Mouse (Mus musculus): Measurements from ENCODE around the gene Slc24a3. TPM values are rescaled to one million over a fixed set of nuclear protein-coding genes. Genes with fewer than 3 reads are reported as not detected.

Gene Slc24a3
- polyA plus RNA-seq, 1 experiment from 2014 or later = 6.1 TPM

DNA sequence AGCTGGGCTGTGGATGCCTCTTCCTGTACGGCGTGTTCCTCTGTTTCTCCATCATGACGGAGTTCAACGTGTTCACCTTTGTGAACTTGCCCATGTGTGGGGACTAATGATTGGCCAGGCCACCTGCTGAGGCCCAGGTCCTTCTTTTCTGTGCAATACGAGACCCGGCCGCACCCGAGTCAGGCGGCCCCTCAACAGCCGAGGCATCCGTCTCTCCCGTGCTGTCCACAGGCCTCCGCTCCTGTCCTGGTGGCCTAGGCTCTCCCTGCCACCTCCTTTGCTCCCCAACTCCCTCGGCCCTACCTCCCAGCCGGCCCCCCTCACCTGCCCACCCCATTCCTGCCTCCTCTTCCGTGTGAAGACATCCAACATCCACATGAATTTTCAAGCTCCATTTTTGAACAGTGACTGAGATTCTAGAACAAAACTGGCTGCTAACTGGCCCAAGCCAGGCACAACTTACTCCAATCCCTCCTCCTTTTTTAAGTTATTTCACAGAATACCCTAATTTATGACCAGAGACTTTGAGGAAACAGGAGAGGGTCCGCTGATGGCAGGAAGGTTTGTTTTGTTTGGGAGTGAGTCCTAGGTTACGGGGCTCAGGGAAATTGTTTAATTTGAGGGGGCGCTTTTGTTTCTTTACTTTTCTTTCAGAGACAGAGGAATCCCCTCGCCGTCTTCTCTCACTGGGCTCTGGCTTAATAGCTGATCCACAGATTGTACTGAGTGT, 472.9 kb downstream of the Slc24a3 start:
- Histone ChIP-seq H3K9ac (no peak overlapping the region), H3K9me3 (no peaks in the 10 kb centered on the region), H3K36me3 (no peaks in the 10 kb centered on the region), H3K4me3 (no peak overlapping the region), H3K27ac (no peak overlapping the region), H3K4me2 (no peak overlapping the region), H3K27me3 (no peaks in the 10 kb centered on the region), H3K4me1 (replicated peaks) (0 out of 2 replicates have a peak, but pooled peaks cover 4% of the 10 kb centered on the region)
- 84% methylated on average over 21 of the region's 21 CpGs for WGBS
- ATAC-seq (ENCODE audit: low FRiP score) = no peak

GRCm38 (mm10) chr2:145655373-145655960, 487.9 kb downstream of the Slc24a3 start:
- H3K36me3 ChIP-seq = no peaks in the 10 kb centered on the region
- no peaks in the 10 kb centered on the region for H3K9me3 ChIP-seq
- no peaks in the 10 kb centered on the region for H3K4me1 ChIP-seq (replicated peaks)
- no peak for ATAC-seq (ENCODE audit: low FRiP score)
- no peak overlapping the region for H3K4me3 ChIP-seq
- no peaks in the 10 kb centered on the region for H3K27me3 ChIP-seq
- no peak overlapping the region for H3K27ac ChIP-seq
- H3K4me2 ChIP-seq = no peak overlapping the region
- WGBS = 32% methylated on average over 12 of the region's 12 CpGs
- H3K9ac ChIP-seq = no peak overlapping the region

DNA sequence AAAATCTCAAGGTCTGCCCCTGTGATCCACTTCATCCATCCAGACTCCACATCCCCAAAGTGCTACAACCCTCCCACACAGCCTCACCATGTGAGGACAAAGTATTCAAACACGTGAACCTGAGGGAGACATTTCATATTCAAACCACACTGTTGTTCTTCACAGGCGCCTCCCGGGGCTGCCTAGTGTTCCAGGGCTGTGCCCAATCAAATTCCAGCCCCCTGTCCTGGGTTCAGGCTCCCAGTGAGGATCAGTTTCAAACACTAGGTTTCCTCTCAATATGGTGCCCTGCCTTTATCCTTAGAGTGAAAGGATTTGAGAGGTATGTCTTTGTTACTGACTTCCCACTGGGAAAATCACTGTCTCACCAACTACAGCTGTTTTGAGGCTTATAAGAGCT, 488.6 kb downstream of the Slc24a3 start:
- no peaks in the 10 kb centered on the region for H3K36me3 ChIP-seq
- H3K9ac ChIP-seq = no peak overlapping the region
- H3K4me3 ChIP-seq = no peak overlapping the region
- 46% methylated on average over 3 of the region's 3 CpGs for WGBS
- H3K27ac ChIP-seq = no peak overlapping the region
- H3K4me2 ChIP-seq = no peak overlapping the region
- no peaks in the 10 kb centered on the region for H3K9me3 ChIP-seq
- H3K4me1 ChIP-seq (replicated peaks) = no peaks in the 10 kb centered on the region
- ATAC-seq (ENCODE audit: low FRiP score) = no peak
- no peaks in the 10 kb centered on the region for H3K27me3 ChIP-seq

- no peaks in the 10 kb centered on the region for H3K36me3 ChIP-seq
- no peak overlapping the region for H3K4me2 ChIP-seq
- WGBS = 63% methylated on average over 1 of the region's 1 CpGs
- H3K4me1 ChIP-seq (replicated peaks) = no peaks in the 10 kb centered on the region
- H3K27ac ChIP-seq = no peak overlapping the region
- H3K9me3 ChIP-seq = no peaks in the 10 kb centered on the region
- no peak for ATAC-seq (ENCODE audit: low FRiP score)
- no peaks in the 10 kb centered on the region for H3K27me3 ChIP-seq
- no peak overlapping the region for H3K9ac ChIP-seq
- no peak overlapping the region for H3K4me3 ChIP-seq
Measured at GRCm38 (mm10) chr2:145656716-145657115, 489.2 kb downstream of the Slc24a3 start.

GRCm38 (mm10) chr2:145661242-145661641, 493.7 kb downstream of the Slc24a3 start:
- Histone ChIP-seq H3K36me3 (no peaks in the 10 kb centered on the region), H3K4me1 (replicated peaks) (no peaks in the 10 kb centered on the region)
- WGBS = 86% methylated on average over 6 of the region's 7 CpGs

GRCm38 (mm10) chr2:145663899-145664298, 496.3 kb downstream of the Slc24a3 start:
- Histone ChIP-seq H3K27me3 (no peaks in the 10 kb centered on the region), H3K9me3 (no peaks in the 10 kb centered on the region), H3K9ac (no peak overlapping the region), H3K4me1 (replicated peaks) (no peaks in the 10 kb centered on the region), H3K27ac (no peak overlapping the region), H3K36me3 (no peaks in the 10 kb centered on the region), H3K4me2 (no peak overlapping the region), H3K4me3 (no peak overlapping the region)
- 84% methylated on average over 7 of the region's 7 CpGs for WGBS
- no peak for ATAC-seq (ENCODE audit: low FRiP score)

More at GRCm38 (mm10) chr2:145661242-145661641, 493.7 kb downstream of the Slc24a3 start:
- ATAC-seq (ENCODE audit: low FRiP score) = no peak
- Histone ChIP-seq H3K27me3 (no peaks in the 10 kb centered on the region), H3K9ac (no peak overlapping the region), H3K9me3 (no peaks in the 10 kb centered on the region), H3K27ac (no peak overlapping the region), H3K4me3 (no peak overlapping the region), H3K4me2 (no peak overlapping the region)

DNA sequence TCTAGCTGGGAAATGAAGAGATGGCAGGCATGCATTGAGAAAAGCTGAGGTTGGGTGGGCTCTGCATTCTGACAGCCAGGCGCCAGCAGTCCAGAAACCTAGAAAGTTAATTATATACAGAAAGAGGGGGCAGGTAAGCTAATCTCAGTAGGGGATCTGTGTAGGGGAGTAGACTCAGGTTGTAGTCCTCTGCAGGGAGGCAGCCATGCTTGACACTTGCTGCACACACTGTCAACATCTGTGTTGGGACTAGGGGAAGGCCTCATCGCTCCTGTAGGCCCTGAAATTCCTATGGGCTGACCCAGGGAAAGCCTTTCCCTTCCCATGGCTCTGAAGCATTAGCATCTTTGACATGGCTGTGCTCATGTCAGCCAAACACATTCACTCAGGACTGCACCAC, 496.8 kb downstream of the Slc24a3 start:
- H3K36me3 ChIP-seq = no peaks in the 10 kb centered on the region
- H3K4me1 ChIP-seq (replicated peaks) = no peaks in the 10 kb centered on the region
- no peak overlapping the region for H3K4me2 ChIP-seq
- H3K9ac ChIP-seq = no peak overlapping the region
- H3K27ac ChIP-seq = no peak overlapping the region
- no peaks in the 10 kb centered on the region for H3K9me3 ChIP-seq
- no peak overlapping the region for H3K4me3 ChIP-seq
- ATAC-seq (ENCODE audit: low FRiP score) = no peak
- no peaks in the 10 kb centered on the region for H3K27me3 ChIP-seq
- WGBS = 82% methylated on average over 2 of the region's 2 CpGs

- Histone ChIP-seq H3K4me2 (no peak overlapping the region), H3K9ac (no peak overlapping the region), H3K36me3 (no peaks in the 10 kb centered on the region), H3K27ac (no peak overlapping the region), H3K27me3 (no peaks in the 10 kb centered on the region), H3K4me3 (no peak overlapping the region), H3K4me1 (replicated peaks) (no peaks in the 10 kb centered on the region), H3K9me3 (no peaks in the 10 kb centered on the region)
- WGBS = 80% methylated on average over 4 of the region's 4 CpGs
- no peak for ATAC-seq (ENCODE audit: low FRiP score)
Measured at GRCm38 (mm10) chr2:145668135-145668534, 500.6 kb downstream of the Slc24a3 start.

GRCm38 (mm10) chr2:145670131-145670530, 502.6 kb downstream of the Slc24a3 start:
- Histone ChIP-seq H3K27ac (no peak overlapping the region), H3K4me2 (no peak overlapping the region), H3K4me3 (no peak overlapping the region), H3K9ac (no peak overlapping the region), H3K27me3 (no peaks in the 10 kb centered on the region), H3K36me3 (no peaks in the 10 kb centered on the region), H3K9me3 (no peaks in the 10 kb centered on the region), H3K4me1 (replicated peaks) (peaks cover 12% of the 10 kb centered on the region)
- ATAC-seq (ENCODE audit: low FRiP score) = no peak
- WGBS = 87% methylated on average over 4 of the region's 4 CpGs

- Histone ChIP-seq H3K4me2 (peak overlapping the region; percentile 91), H3K4me3 (peak overlapping the region; percentile 74), H3K36me3 (0 out of 2 replicates have a peak, but pooled peaks cover 3% of the 10 kb centered on the region), H3K4me1 (replicated peaks) (peaks cover 26% of the 10 kb centered on the region), H3K27me3 (no peaks in the 10 kb centered on the region), H3K9ac (peak overlapping the region; percentile 78), H3K27ac (peak overlapping the region; percentile 75; the same call in 1 of the 2 replicates), H3K9me3 (no peaks in the 10 kb centered on the region)
- WGBS = 4% methylated on average over 23 of the region's 23 CpGs
- peak; percentile 49 for ATAC-seq (ENCODE audit: low FRiP score)
Measured at GRCm38 (mm10) chr2:145674496-145675141, 507.1 kb downstream of the Slc24a3 start.

DNA sequence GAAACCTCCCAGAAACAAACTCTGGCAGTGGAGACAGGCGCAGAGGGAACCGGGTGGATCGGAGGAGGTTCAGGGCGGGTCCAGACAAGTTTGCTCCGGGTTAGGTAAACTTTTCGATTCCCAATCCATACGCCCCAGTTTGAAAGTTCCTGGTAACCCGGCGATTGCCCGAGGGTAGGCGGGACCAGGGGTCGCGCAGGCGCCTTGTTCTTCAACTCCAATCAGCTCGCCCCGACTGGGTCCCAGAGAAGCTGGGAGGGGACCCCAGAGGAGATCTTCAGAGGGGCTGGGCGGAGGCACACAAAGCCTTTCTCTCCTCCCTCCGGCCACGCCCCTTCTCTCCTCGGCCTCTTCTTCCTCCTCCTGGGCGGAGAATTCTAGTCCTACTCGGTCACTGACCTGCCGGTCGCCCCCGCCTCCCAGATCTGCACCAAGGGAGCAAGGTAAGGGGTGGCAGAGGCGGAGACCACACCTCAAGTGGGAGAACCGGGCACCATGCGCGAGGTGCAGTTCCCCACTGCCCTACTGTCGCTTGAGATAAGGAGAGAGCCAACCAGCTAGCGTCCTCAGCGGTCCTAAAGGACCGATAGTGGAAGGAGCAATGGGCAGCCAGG, 507.7 kb downstream of the Slc24a3 start, which contains the start of gene Rin2:
Gene Rin2 (plus strand): TSS at position 74 of the 614 bp plus-strand sequence.
- ATAC-seq (ENCODE audit: low FRiP score) = peak; percentile 84
- Histone ChIP-seq H3K9ac (peak within 1 kb of the TSS; percentile 78), H3K27me3 (no peaks in the 10 kb centered on the region), H3K9me3 (no peaks in the 10 kb centered on the region), H3K4me3 (peak within 1 kb of the TSS; percentile 74), H3K36me3 (0 out of 2 replicates have a peak, but pooled peaks cover 3% of the 10 kb centered on the region), H3K4me2 (peak within 1 kb of the TSS; percentile 91), H3K4me1 (replicated peaks) (peaks cover 26% of the 10 kb centered on the region), H3K27ac (peak within 1 kb of the TSS; percentile 75)
- under 1% methylated on average over 33 of the region's 33 CpGs for WGBS
